Mouse (Mus musculus) ES-E14 (cell line): ENCODE measurements around the gene Vps33b.

Experiments used
- CHD2 ChIP-seq: IDR thresholded peaks from 2 replicates; pipeline ENCODE4 v1.6.1; 2014; ENCODE audit warnings: mild to moderate bottlenecking, low read depth, low read length, inconsistent platforms
- HCFC1 ChIP-seq: IDR thresholded peaks from 2 replicates; pipeline ENCODE4 v1.6.1; 2012; ENCODE audit warnings: low read length, inconsistent platforms, borderline replicate concordance; ENCODE audit not compliant: insufficient read depth
- MAFK ChIP-seq: IDR thresholded peaks from 2 replicates; pipeline ENCODE4 v1.6.1; 2014; ENCODE audit warnings: mild to moderate bottlenecking, low read depth, low read length, inconsistent platforms; ENCODE audit not compliant: insufficient read depth
- ZNF384 ChIP-seq: IDR thresholded peaks from 2 replicates; pipeline ENCODE4 v1.6.1; 2012; ENCODE audit warnings: low read depth, low read length, inconsistent platforms

GRCm38 (mm10) chr7:80261372-80261990, 8.0 kb upstream of the Vps33b start:
- TF ChIP-seq CHD2 (no peak), ZNF384 (no peak), HCFC1 (no peak), MAFK (no peak)
